Mouse (Mus musculus) heart, adult 2 months (tissue): ENCODE data around the gene Rnf150. TPM values are rescaled to one million over a fixed set of nuclear protein-coding genes. Genes with fewer than 3 reads are reported as not detected.

Source experiments
- DNase-seq, 2 experiments: peaks; one replicate each; pipeline ENCODE4 v3.0.0; 2021
- H3K27ac ChIP-seq: fragments of 200-600 bp; 2 replicates; pipeline ENCODE4 v1.8.1; 2022
- H3K27me3 ChIP-seq: fragments of 200-500 bp; 2 replicates; pipeline ENCODE4 v1.6.1; 2012; ENCODE audit warnings: mild to moderate bottlenecking, low read length, inconsistent platforms, mixed read lengths; ENCODE audit not compliant: control insufficient read depth, insufficient read depth
- H3K36me3 ChIP-seq: fragments of 200-500 bp; 2 replicates; pipeline ENCODE4 v1.6.1; 2012; ENCODE audit warnings: low read length, inconsistent platforms; ENCODE audit not compliant: control insufficient read depth, insufficient read depth
- H3K4me1 ChIP-seq: fragments of 200-500 bp; 2 replicates; pipeline ENCODE4 v1.6.1; 2011; ENCODE audit warnings: low read length; ENCODE audit not compliant: control insufficient read depth, insufficient read depth
- H3K4me3 ChIP-seq: fragments of 200-600 bp; 2 replicates; pipeline ENCODE4 v1.8.1; 2022
- H3K79me2 ChIP-seq: fragments of 200-500 bp; replicated peaks from 2 replicates; pipeline ENCODE4 v1.6.1; 2012; ENCODE audit warnings: mild to moderate bottlenecking, inconsistent platforms, low read length, moderate library complexity, mixed read lengths; ENCODE audit not compliant: control insufficient read depth, insufficient read depth
- H3K9ac ChIP-seq: fragments of 200-500 bp; 2 replicates; pipeline ENCODE4 v1.6.1; 2012; ENCODE audit warnings: low read depth, mild to moderate bottlenecking, control low read depth, inconsistent platforms, low read length, mixed read lengths
- CTCF ChIP-seq: fragments of 200-600 bp; IDR thresholded peaks from 2 replicates; pipeline ENCODE4 v1.8.1; 2022; ENCODE audit warnings: antibody characterized with exemption, mild to moderate bottlenecking, moderate library complexity
- EP300 ChIP-seq: fragments of 200-500 bp; IDR thresholded peaks from 2 replicates; pipeline ENCODE4 v1.6.1; 2011; ENCODE audit warnings: low read depth, low read length, control low read depth; ENCODE audit not compliant: insufficient read depth
- POLR2A ChIP-seq: fragments of 200-500 bp; IDR thresholded peaks from 2 replicates; pipeline ENCODE4 v1.6.1; 2011; ENCODE audit warnings: mild to moderate bottlenecking, low read depth, low read length, control low read depth; ENCODE audit not compliant: insufficient read depth
- WGBS: fragments of 180-500 bp; shearing (Covaris S2); methylation state at CpG from one replicate; pipeline ENCODE4 v1.1.7; 2018; 5-methylcytosine and 5-hydroxymethylcytosine counted together
- intact Hi-C: fragments of 180-260 bp; cut with DNase I; formaldehyde crosslinking; loops from one replicate; pipeline ENCODE4 v1.15.1; 2025
- polyA plus RNA-seq: library from polyadenylated mRNA; depleted of rRNA; stranded (reverse); fragments of >200 nt; gene quantifications from 2 replicates; pipeline ENCODE4 v1.2.3, GENCODE M21; 2012
- total RNA-seq, 2 experiments: library from RNA; stranded (reverse); gene quantifications; 2 replicates each; pipeline ENCODE4 v1.2.3; 2021

Gene Rnf150
- total and polyA plus RNA-seq, 3 experiments = 6.6 to 14.2 (median 12.2) TPM

GRCm38 (mm10) chr8:82969967-82970366, 106.8 kb downstream of the Rnf150 start:
- no peak overlapping the region for H3K4me3 ChIP-seq
- H3K36me3 ChIP-seq = peaks cover 9% of the 10 kb centered on the region
- intact Hi-C loops = loop anchor here (2.0 kb wide), 1 partner anchor 105 kb away; no protein-coding TSS in a partner anchor
- H3K9ac ChIP-seq = no peak overlapping the region
- 46% methylated on average over 3 of the region's 3 CpGs for WGBS
- peak in 1 of 2 experiments; percentile 13 for DNase-seq
- H3K27ac ChIP-seq = peak overlapping the region; percentile 66
- peaks cover 14% of the 10 kb centered on the region for H3K4me1 ChIP-seq
- TF ChIP-seq CTCF (no peak), EP300 (no peak), POLR2A (no peak)
- no peaks in the 10 kb centered on the region; the same call in 1 of the 2 replicates for H3K79me2 ChIP-seq
- H3K27me3 ChIP-seq = no peaks in the 10 kb centered on the region

- Histone ChIP-seq H3K9ac (no peak overlapping the region), H3K36me3 (peaks cover 9% of the 10 kb centered on the region), H3K4me1 (peaks cover 11% of the 10 kb centered on the region), H3K27me3 (no peaks in the 10 kb centered on the region), H3K27ac (no peak overlapping the region; the same call in 1 of the 2 replicates), H3K79me2 (no peaks in the 10 kb centered on the region; the same call in 1 of the 2 replicates), H3K4me3 (no peak overlapping the region)
- TF ChIP-seq POLR2A (no peak), CTCF (no peak), EP300 (no peak)
- intact Hi-C loops = no loop called here
- no peak for DNase-seq
- WGBS = 59% methylated on average over 3 of the region's 3 CpGs
Measured at GRCm38 (mm10) chr8:82972812-82973211, 109.7 kb downstream of the Rnf150 start.

GRCm38 (mm10) chr8:82973331-82973730, 110.2 kb downstream of the Rnf150 start:
- Histone ChIP-seq H3K4me3 (no peak overlapping the region), H3K27ac (no peak overlapping the region; the same call in 1 of the 2 replicates), H3K4me1 (peaks cover 8% of the 10 kb centered on the region), H3K79me2 (no peaks in the 10 kb centered on the region; the same call in 1 of the 2 replicates), H3K36me3 (peaks cover 9% of the 10 kb centered on the region), H3K27me3 (no peaks in the 10 kb centered on the region), H3K9ac (no peak overlapping the region)
- TF ChIP-seq CTCF (no peak), EP300 (no peak), POLR2A (no peak)
- 41% methylated on average over 4 of the region's 4 CpGs for WGBS
- intact Hi-C loops = no loop called here
- no peak for DNase-seq

- intact Hi-C loops = no loop called here
- H3K4me3 ChIP-seq = no peak overlapping the region
- TF ChIP-seq POLR2A (no peak), EP300 (no peak), CTCF (no peak)
- peaks cover 3% of the 10 kb centered on the region; the same call in 1 of the 2 replicates for H3K4me1 ChIP-seq
- no peaks in the 10 kb centered on the region for H3K27me3 ChIP-seq
- no peak for DNase-seq
- no peak overlapping the region for H3K9ac ChIP-seq
- H3K79me2 ChIP-seq = no peaks in the 10 kb centered on the region
- 54% methylated on average over 4 of the region's 4 CpGs for WGBS
- H3K36me3 ChIP-seq = no peaks in the 10 kb centered on the region
- H3K27ac ChIP-seq = no peak overlapping the region
Measured at GRCm38 (mm10) chr8:82981244-82981855, 118.2 kb downstream of the Rnf150 start.

- 55% methylated on average over 1 of the region's 1 CpGs for WGBS
- H3K27ac ChIP-seq = no peak overlapping the region
- peaks cover 3% of the 10 kb centered on the region; the same call in 1 of the 2 replicates for H3K4me1 ChIP-seq
- H3K9ac ChIP-seq = no peak overlapping the region
- DNase-seq = no peak
- no peak overlapping the region for H3K4me3 ChIP-seq
- intact Hi-C loops = no loop called here
- no peak for TF ChIP-seq POLR2A
- TF ChIP-seq CTCF = no peak
- TF ChIP-seq EP300 = no peak
- no peaks in the 10 kb centered on the region for H3K27me3 ChIP-seq
- no peaks in the 10 kb centered on the region for H3K36me3 ChIP-seq
- no peaks in the 10 kb centered on the region for H3K79me2 ChIP-seq
Measured at GRCm38 (mm10) chr8:82982873-82983272, 119.7 kb downstream of the Rnf150 start.

- 57% methylated on average over 5 of the region's 5 CpGs for WGBS
- Histone ChIP-seq H3K79me2 (no peaks in the 10 kb centered on the region), H3K36me3 (no peaks in the 10 kb centered on the region), H3K27me3 (no peaks in the 10 kb centered on the region), H3K4me3 (no peak overlapping the region), H3K9ac (no peak overlapping the region), H3K27ac (no peak overlapping the region), H3K4me1 (peaks cover 3% of the 10 kb centered on the region; the same call in 1 of the 2 replicates)
- intact Hi-C loops = no loop called here
- TF ChIP-seq CTCF (no peak), POLR2A (no peak), EP300 (no peak)
- DNase-seq = no peak
Measured at GRCm38 (mm10) chr8:82983301-82983700, 120.1 kb downstream of the Rnf150 start.
